Mouse (Mus musculus): ENCODE data around the gene Cbr2. TPM values are rescaled to one million over a fixed set of nuclear protein-coding genes. Genes with fewer than 3 reads are reported as not detected.
"Not testable (repeated sequence)": the region's sequence is repeated elsewhere in the genome, so short reads cannot be mapped to it uniquely, and the experiment has no call there.

The Cbr2 gene
- polyA plus RNA-seq, 1 experiment from 2014 or later = 0.13 TPM

- H3K9ac ChIP-seq = 0 out of 2 replicates have a peak overlapping the region, but pooled peaks have one; percentile 14
- WGBS (ENCODE audit: insufficient replicate concordance) = 5% methylated on average over 18 of the region's 21 CpGs
- H3K4me3 ChIP-seq; H3K9me3 ChIP-seq (replicated peaks); H3K36me3 ChIP-seq; H3K27ac ChIP-seq: not testable (repeated sequence)
- peaks cover 48% of the 10 kb centered on the region for H3K27me3 ChIP-seq (replicated peaks)
- ATAC-seq = 0 out of 2 replicates have a peak, but pooled peaks have one; percentile 45
- peak overlapping the region; percentile 54 for H3K4me2 ChIP-seq
- peaks cover 25% of the 10 kb centered on the region for H3K4me1 ChIP-seq
Measured at GRCm38 (mm10) chr11:120729432-120730050, 2.4 kb downstream of the Cbr2 start.

DNA sequence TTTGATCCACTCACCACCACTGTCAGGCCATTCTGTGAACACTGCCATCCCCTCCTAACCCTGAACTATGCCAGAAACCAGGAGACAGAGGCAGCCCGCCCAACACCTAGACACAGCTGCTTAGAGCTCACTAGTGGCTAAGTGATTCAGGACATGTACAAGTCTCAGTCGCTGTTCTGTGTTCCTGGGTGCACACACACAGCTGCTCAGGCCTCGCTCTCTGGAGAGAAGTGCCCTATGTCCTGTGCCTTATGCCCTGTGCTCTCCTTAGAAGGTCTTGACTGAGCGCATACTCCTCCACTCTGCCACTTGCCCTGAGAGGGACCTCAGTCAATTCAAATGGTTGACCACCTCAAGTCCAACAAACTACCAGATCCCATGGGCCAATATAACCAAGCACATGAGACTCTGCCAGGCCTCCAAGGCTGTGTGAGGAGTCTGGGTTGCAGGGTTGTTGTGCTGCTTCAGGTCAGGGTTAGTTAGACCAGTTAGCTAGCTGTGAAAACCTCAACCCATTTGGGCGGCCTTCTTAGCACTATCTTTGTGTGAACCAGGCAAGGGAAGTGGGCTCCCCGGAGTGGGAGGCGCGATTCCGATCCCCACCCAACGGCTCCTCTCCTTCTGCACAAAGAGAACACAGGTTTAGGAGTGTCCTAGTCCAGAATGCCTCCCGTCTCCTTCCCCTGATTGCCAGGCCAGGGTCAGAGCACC lies 3.2 kb downstream of the Cbr2 start:
- H3K27me3 ChIP-seq (replicated peaks) = peaks cover 50% of the 10 kb centered on the region
- H3K4me1 ChIP-seq = peaks cover 25% of the 10 kb centered on the region
- ATAC-seq = no peak
- no peak overlapping the region for H3K9ac ChIP-seq
- 67% methylated on average over 11 of the region's 11 CpGs for WGBS (ENCODE audit: insufficient replicate concordance)
- H3K9me3 ChIP-seq (replicated peaks) = no peaks in the 10 kb centered on the region
- 0 out of 2 replicates have a peak, but pooled peaks cover 3% of the 10 kb centered on the region for H3K36me3 ChIP-seq
- peak overlapping the region; percentile 54 for H3K4me2 ChIP-seq
- no peak overlapping the region for H3K27ac ChIP-seq
- no peak overlapping the region for H3K4me3 ChIP-seq

DNA sequence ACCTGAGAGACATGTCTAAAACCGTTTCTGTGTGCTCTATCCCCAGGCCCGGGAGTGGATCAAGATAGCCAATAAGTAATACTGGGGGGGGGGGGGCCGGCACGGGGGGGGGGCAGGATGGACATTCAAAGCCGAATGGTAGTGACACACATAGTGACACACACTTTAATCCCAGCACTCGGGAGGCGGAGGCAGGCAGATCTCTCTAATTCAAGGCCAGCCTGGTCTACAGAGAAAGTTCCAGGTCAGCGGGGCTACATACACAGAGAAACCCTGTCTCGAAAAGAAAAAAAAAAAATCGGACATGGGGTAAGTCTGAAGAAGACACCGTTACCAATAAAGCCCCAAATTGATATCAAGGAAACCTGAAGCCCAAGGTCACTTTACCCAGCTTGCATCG lies 4.3 kb downstream of the Cbr2 start:
- H3K4me1 ChIP-seq = peaks cover 25% of the 10 kb centered on the region
- H3K4me2 ChIP-seq = peak overlapping the region; percentile 92
- 43% methylated on average over 12 of the region's 12 CpGs for WGBS (ENCODE audit: insufficient replicate concordance)
- peaks cover 51% of the 10 kb centered on the region for H3K27me3 ChIP-seq (replicated peaks)
- ATAC-seq = no peak
- H3K27ac ChIP-seq = no peak overlapping the region
- H3K9ac ChIP-seq = 0 out of 2 replicates have a peak overlapping the region, but pooled peaks have one; percentile 67
- H3K36me3 ChIP-seq = 0 out of 2 replicates have a peak, but pooled peaks cover 3% of the 10 kb centered on the region
- H3K9me3 ChIP-seq (replicated peaks) = no peaks in the 10 kb centered on the region
- 0 out of 2 replicates have a peak overlapping the region, but pooled peaks have one; percentile 65 for H3K4me3 ChIP-seq

DNA sequence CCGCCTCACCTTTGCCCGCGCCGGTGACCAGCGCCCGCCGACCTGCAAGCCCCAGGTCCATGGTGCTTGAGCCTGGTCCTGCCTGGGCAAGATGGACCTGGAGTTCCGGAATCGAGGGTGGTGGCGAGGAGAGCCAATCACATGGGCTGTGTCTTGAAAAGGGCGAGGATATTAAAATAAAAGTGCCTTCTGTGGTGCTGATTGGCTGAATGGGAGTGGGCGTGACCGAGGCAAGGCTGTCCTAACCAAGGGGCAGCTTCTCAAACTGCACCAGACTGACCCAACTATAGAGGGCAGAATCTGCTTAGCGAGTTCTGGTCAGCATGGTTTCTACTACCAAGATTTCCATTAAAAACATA lies 4.8 kb downstream of the Cbr2 start, which contains the start of gene Dcxr:
TSS of gene Dcxr (minus strand) at position 113 of the 359 bp plus-strand sequence.
- 0 out of 2 replicates have a peak, but pooled peaks cover 3% of the 10 kb centered on the region for H3K36me3 ChIP-seq
- H3K9me3 ChIP-seq (replicated peaks) = no peaks in the 10 kb centered on the region
- ATAC-seq = peak; percentile 89
- H3K9ac ChIP-seq = peak within 1 kb of the TSS; percentile 67
- H3K27ac ChIP-seq = no peak within 1 kb of the TSS
- H3K4me3 ChIP-seq = peak within 1 kb of the TSS; percentile 65
- H3K4me1 ChIP-seq = peaks cover 26% of the 10 kb centered on the region
- WGBS (ENCODE audit: insufficient replicate concordance) = 0% methylated on average over 14 of the region's 14 CpGs
- peaks cover 51% of the 10 kb centered on the region for H3K27me3 ChIP-seq (replicated peaks)
- peak within 1 kb of the TSS; percentile 92 for H3K4me2 ChIP-seq

DNA sequence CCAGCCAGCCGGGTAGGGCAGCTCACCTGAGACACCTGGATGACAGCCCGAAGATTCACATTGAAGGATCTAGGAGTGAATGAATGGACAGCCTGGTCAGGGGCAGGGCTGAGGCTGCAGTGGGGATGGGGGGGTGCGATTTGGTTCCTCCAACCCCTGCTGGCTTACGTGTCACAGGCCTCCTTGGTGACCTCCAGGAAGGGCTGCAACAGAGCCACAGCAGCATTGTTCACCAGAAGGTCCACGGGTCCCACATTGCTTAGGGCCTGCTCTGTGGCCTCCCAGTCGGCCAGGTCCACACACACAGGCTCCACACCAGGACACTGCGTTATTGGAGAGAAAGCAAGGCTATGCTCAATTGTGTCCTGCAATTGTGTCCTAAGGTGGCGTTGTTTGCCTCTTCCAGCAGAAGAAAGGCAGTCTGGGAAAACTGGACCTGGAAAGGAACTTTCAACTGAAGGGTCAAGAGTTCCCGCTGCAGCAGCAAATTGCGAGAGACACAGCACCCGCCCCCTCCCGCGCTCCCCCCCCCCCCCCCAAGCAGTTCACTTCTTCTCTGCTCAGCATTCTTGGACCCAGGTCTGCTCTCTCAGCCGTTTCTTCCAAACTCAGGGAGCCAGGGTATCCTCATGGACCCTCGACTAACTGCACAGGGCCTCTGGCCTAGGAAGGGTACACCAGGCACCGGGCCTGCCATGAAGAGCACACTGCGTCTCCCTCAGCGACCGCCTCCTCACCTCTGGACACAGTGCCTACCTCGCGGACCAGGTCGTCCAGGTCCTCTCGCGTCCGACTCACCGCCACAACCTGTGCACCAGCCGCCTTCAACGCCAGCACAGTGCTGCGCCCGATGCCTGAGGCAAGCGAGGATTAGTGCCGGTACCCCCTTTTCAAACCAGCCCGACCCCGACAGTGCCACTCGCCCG lies 5.4 kb downstream of the Cbr2 start:
- WGBS (ENCODE audit: insufficient replicate concordance) = 20% methylated on average over 36 of the region's 36 CpGs
- no peak overlapping the region for H3K27ac ChIP-seq
- peak; percentile 40 for ATAC-seq
- H3K36me3 ChIP-seq = 0 out of 2 replicates have a peak, but pooled peaks cover 3% of the 10 kb centered on the region
- H3K9me3 ChIP-seq (replicated peaks) = no peaks in the 10 kb centered on the region
- H3K4me3 ChIP-seq = peak overlapping the region; percentile 65
- peak overlapping the region; percentile 92 for H3K4me2 ChIP-seq
- H3K4me1 ChIP-seq = peaks cover 32% of the 10 kb centered on the region
- peak overlapping the region; percentile 67 for H3K9ac ChIP-seq
- peaks cover 51% of the 10 kb centered on the region for H3K27me3 ChIP-seq (replicated peaks)

GRCm38 (mm10) chr11:120723509-120723908 lies 8.4 kb downstream of the Cbr2 start:
- Histone ChIP-seq H3K9me3 (replicated peaks) (no peaks in the 10 kb centered on the region), H3K4me2 (no peak overlapping the region), H3K4me1 (peaks cover 34% of the 10 kb centered on the region), H3K36me3 (peaks cover 20% of the 10 kb centered on the region), H3K27ac (no peak overlapping the region), H3K27me3 (replicated peaks) (peaks cover 55% of the 10 kb centered on the region), H3K4me3 (no peak overlapping the region), H3K9ac (no peak overlapping the region)
- no peak for ATAC-seq
- 80% methylated on average over 7 of the region's 7 CpGs for WGBS (ENCODE audit: insufficient replicate concordance)

- 78% methylated on average over 11 of the region's 11 CpGs for WGBS (ENCODE audit: insufficient replicate concordance)
- no peaks in the 10 kb centered on the region for H3K9me3 ChIP-seq (replicated peaks)
- no peak overlapping the region for H3K4me3 ChIP-seq
- H3K4me1 ChIP-seq = peaks cover 34% of the 10 kb centered on the region
- no peak overlapping the region for H3K4me2 ChIP-seq
- peaks cover 55% of the 10 kb centered on the region for H3K27me3 ChIP-seq (replicated peaks)
- no peak for ATAC-seq
- H3K27ac ChIP-seq = no peak overlapping the region
- peaks cover 27% of the 10 kb centered on the region for H3K36me3 ChIP-seq
- H3K9ac ChIP-seq = no peak overlapping the region
Measured at GRCm38 (mm10) chr11:120722761-120723382, 9.0 kb downstream of the Cbr2 start.

GRCm38 (mm10) chr11:120722067-120722630 lies 9.8 kb downstream of the Cbr2 start:
- peak overlapping the region; percentile 54 for H3K4me3 ChIP-seq
- peaks cover 55% of the 10 kb centered on the region for H3K27me3 ChIP-seq (replicated peaks)
- H3K4me1 ChIP-seq = peaks cover 28% of the 10 kb centered on the region
- H3K27ac ChIP-seq = no peak overlapping the region
- no peaks in the 10 kb centered on the region for H3K9me3 ChIP-seq (replicated peaks)
- H3K36me3 ChIP-seq = peaks cover 34% of the 10 kb centered on the region
- WGBS (ENCODE audit: insufficient replicate concordance) = 23% methylated on average over 21 of the region's 21 CpGs
- no peak for ATAC-seq
- peak overlapping the region; percentile 51 for H3K9ac ChIP-seq
- H3K4me2 ChIP-seq = peak overlapping the region; percentile 80

DNA sequence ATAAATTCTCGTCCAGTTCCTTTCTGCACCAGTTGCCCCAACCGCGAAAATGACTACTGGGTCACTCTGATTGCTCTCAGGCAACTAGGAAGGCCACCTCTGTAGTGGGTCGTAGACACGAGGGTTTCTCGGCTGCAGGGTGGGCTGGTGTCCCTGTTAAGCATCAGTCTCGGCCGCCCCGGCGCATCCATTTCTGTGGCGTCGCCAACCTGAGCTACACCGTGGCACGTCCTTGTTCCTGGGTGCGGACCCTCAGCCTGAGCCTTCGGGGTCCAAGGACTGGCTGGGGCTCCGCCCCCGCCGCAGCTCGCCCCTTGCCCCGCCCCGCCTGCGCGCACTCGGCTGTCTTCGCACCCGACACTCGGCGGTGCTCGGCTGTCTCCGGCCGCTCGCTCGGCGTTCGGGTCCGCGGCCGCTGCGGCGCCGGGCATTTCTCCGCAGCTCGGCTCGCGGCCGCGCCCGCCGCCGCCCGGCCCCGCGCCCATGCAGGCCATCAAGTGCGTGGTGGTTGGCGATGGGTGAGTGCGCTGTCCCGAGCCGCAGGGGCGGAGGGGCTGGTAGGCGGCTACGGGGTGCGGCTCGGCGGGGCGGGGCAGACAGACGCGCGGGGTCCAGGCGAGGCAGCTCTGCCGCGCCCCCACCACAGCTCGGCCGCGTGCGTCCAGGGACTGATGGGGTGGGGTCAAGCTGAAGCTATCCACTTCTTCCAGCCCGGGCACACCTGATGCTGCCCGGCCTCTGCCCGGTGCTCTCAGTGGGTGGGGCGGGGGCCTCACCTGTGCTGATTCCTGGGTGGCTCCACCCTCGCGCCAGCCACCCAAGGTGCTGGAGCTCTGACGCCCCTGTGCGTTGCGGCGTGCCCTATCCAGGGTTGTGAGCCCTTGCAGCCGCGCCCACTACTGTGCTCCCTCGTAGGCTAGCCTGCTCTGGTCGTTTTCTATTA lies 10.5 kb downstream of the Cbr2 start, which contains the start of gene Rac3:
TSS of gene Rac3 (plus strand) at position 347 of the 943 bp plus-strand sequence.
- WGBS (ENCODE audit: insufficient replicate concordance) = under 1% methylated on average over 88 of the region's 90 CpGs
- H3K4me1 ChIP-seq = peaks cover 21% of the 10 kb centered on the region
- peaks cover 40% of the 10 kb centered on the region for H3K36me3 ChIP-seq
- H3K27me3 ChIP-seq (replicated peaks) = peaks cover 55% of the 10 kb centered on the region
- H3K9ac ChIP-seq = peak within 1 kb of the TSS; percentile 51
- no peak within 1 kb of the TSS for H3K27ac ChIP-seq
- peak within 1 kb of the TSS; percentile 80 for H3K4me2 ChIP-seq
- peak; percentile 28; the same call in 1 of the 2 replicates for ATAC-seq
- no peaks in the 10 kb centered on the region for H3K9me3 ChIP-seq (replicated peaks)
- H3K4me3 ChIP-seq = peak within 1 kb of the TSS; percentile 54

GRCm38 (mm10) chr11:120720450-120720849 lies 11.5 kb downstream of the Cbr2 start:
- Histone ChIP-seq H3K4me1 (peaks cover 17% of the 10 kb centered on the region), H3K36me3 (peaks cover 47% of the 10 kb centered on the region), H3K4me2 (peak overlapping the region; percentile 80), H3K27me3 (replicated peaks) (peaks cover 46% of the 10 kb centered on the region), H3K9ac (peak overlapping the region; percentile 10; the same call in 1 of the 2 replicates), H3K27ac (no peak overlapping the region), H3K4me3 (no peak overlapping the region), H3K9me3 (replicated peaks) (no peaks in the 10 kb centered on the region)
- 9% methylated on average over 17 of the region's 17 CpGs for WGBS (ENCODE audit: insufficient replicate concordance)
- ATAC-seq = peak; percentile 19; the same call in 1 of the 2 replicates

All from liver, embryonic 12.5 days (tissue).